Mouse (Mus musculus): Measurements from ENCODE around the gene Shc1. TPM values are rescaled to one million over a fixed set of nuclear protein-coding genes. Genes with fewer than 3 reads are reported as not detected.

Shc1 gene
- total and polyA plus RNA-seq, 3 experiments = 49.2 to 79.8 TPM; not detected in 1

DNA sequence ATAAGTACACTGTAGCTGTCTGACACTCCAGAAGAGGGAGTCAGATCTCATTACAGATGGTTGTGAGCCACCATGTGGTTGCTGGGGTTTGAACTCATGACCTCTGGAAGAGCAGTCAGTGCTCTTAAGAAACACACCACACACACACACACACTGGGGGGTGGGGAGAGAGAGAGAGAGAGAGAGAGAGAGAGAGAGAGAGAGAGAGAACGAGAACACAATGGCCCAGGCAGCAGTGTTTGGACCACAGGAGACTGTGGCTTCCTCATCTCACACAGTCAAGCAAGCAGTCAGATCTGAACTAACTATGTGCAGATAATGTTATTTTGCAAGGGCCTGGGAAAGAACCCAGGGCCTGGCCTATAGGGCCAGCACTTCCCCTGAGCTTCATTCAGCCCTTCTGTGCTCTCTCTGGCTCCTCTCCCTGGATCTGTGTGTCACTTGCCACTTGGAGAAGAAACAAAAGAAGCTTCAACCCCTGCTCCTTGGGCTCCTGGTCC, 37.6 kb downstream of the Shc1 start:
- Histone ChIP-seq H3K9ac (ENCODE audit: control insufficient read depth, low read depth, low read length, poor library complexity, severe bottlenecking) (peak overlapping the region; percentile 18; the same call in 1 of the 2 replicates), H3K9me3 (replicated peaks; ENCODE audit: insufficient read depth, low read length) (no peaks in the 10 kb centered on the region), H3K27me3 (ENCODE audit: control insufficient read depth in 1 of 2, insufficient read depth in 2 of 2, low read length in 2 of 2) (no peaks in the 10 kb centered on the region), H3K36me3 (ENCODE audit: control insufficient read depth in 1 of 2, insufficient read depth in 2 of 2, low read length in 2 of 2) (peaks cover 0 to 10% of the 10 kb centered on the region in 2 experiments; a peak in 2 of 4 replicates), H3K79me2 (ENCODE audit: control insufficient read depth, insufficient read depth, low read length, poor library complexity) (peaks cover 4% of the 10 kb centered on the region; the same call in 1 of the 2 replicates), H3K27ac (ENCODE audit: control insufficient read depth, low read depth, low read length) (no peak overlapping the region), H3K4me1 (ENCODE audit: control insufficient read depth in 1 of 2, insufficient read depth in 2 of 2, low read length in 2 of 2) (peaks cover 11 to 20% of the 10 kb centered on the region in 2 experiments), H3K4me3 (ENCODE audit: control insufficient read depth in 1 of 2, insufficient read depth in 1 of 2, low read depth in 2 of 2, low read length in 2 of 2) (no peak overlapping the region)
- TF ChIP-seq JUND (IDR thresholded peaks at IDR 0.05; ENCODE audit: low read depth, low read length) = peak; percentile 78; the same call in 1 of the 2 replicates
- TF ChIP-seq CHD1 (IDR thresholded peaks at IDR 0.05; ENCODE audit: low read depth, low read length) = no peak
- TF ChIP-seq ZNF384 (IDR thresholded peaks at IDR 0.05; ENCODE audit: low read depth, low read length) = 0 out of 2 replicates have a peak, but pooled peaks have one; percentile 28
- TF ChIP-seq POLR2A (IDR thresholded peaks at IDR 0.05; ENCODE audit: control insufficient read depth in 1 of 2, insufficient read depth in 1 of 2, low read depth in 1 of 2, low read length in 2 of 2, poor library complexity in 1 of 2) = no peak
- no peak for TF ChIP-seq MAZ (IDR thresholded peaks at IDR 0.05; ENCODE audit: low read depth, low read length)
- no peak for TF ChIP-seq BHLHE40 (IDR thresholded peaks at IDR 0.05; ENCODE audit: borderline replicate concordance, low read depth, low read length)
- TF ChIP-seq ZMIZ1 (IDR thresholded peaks at IDR 0.05; ENCODE audit: low read depth, low read length) = no peak
- TF ChIP-seq ZC3H11A (IDR thresholded peaks at IDR 0.05; ENCODE audit: low read depth, low read length) = no peak
- TF ChIP-seq MYB (IDR thresholded peaks at IDR 0.05; ENCODE audit: low read depth, low read length) = no peak
- no peak for TF ChIP-seq POLR2AphosphoS5 (IDR thresholded peaks at IDR 0.05; ENCODE audit: borderline replicate concordance, low read depth, low read length)
- no peak for TF ChIP-seq TBP (IDR thresholded peaks at IDR 0.05; ENCODE audit: low read depth, low read length)
- no peak for TF ChIP-seq NRF1 (IDR thresholded peaks at IDR 0.05; ENCODE audit: insufficient read depth, low read depth, low read length, poor library complexity, severe bottlenecking)
- TF ChIP-seq GATA1 (IDR thresholded peaks at IDR 0.05; ENCODE audit: low read depth, low read length) = no peak
- no peak for TF ChIP-seq EP300 (IDR thresholded peaks at IDR 0.05; ENCODE audit: low read depth in 1 of 2, low read length in 2 of 2)
- DNase-seq (ENCODE audit: low read depth, low spot score) = peak; percentile 64

DNA sequence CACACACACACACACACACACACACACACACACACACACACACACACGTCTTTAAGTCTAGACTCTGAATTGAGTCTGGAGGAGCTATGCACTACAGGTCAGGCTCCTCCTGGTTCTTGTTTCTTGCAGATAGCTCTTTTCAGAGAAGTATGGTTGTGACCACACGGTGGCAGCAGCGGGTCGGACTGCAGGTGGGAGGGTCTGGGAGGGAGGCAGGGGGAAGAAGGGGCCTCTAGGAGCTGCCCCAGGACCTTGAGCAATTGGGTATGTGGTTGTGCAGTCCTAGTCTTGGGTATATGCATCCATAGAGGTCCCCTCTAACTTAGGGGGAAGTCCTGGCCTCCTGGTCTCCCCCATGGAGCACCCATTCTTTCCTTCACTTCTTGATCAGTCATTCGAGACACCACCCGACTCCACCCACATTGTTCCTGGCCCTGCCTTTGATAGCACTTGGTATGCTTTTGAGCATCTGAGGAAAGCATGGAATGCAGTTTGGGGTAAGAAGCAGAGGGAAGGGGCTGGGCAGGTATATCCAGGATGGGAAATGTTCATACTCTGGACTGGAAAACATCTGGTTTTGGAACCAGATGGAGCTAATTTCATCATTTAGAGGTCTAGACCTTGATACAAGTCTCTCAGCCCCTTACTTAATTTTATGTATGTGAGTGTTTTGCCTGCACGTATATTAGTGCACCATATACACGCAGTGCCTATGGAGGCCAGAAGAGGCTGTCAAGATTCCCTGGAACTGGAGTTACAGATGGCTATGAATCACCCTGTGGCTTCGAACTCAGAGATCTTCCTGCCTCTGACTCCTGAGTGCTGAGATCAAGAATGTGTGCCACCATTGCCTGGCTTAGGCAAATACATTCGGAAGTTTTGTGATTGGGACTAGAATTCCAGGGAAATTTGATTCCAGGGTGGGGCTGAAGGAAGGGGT, 38.8 kb downstream of the Shc1 start:
- peak; percentile 95 for DNase-seq (ENCODE audit: low read depth, low spot score)
- peaks cover 0 to 10% of the 10 kb centered on the region in 2 experiments; a peak in 2 of 4 replicates for H3K36me3 ChIP-seq (ENCODE audit: control insufficient read depth in 1 of 2, insufficient read depth in 2 of 2, low read length in 2 of 2)
- peaks cover 4% of the 10 kb centered on the region; the same call in 1 of the 2 replicates for H3K79me2 ChIP-seq (ENCODE audit: control insufficient read depth, insufficient read depth, low read length, poor library complexity)
- H3K4me1 ChIP-seq (ENCODE audit: control insufficient read depth in 1 of 2, insufficient read depth in 2 of 2, low read length in 2 of 2) = peaks cover 11 to 20% of the 10 kb centered on the region in 2 experiments
- H3K9ac ChIP-seq (ENCODE audit: control insufficient read depth, low read depth, low read length, poor library complexity, severe bottlenecking) = peak overlapping the region; percentile 30; the same call in 1 of the 2 replicates
- H3K27me3 ChIP-seq (ENCODE audit: control insufficient read depth in 1 of 2, insufficient read depth in 2 of 2, low read length in 2 of 2) = no peaks in the 10 kb centered on the region
- no peak overlapping the region for H3K27ac ChIP-seq (ENCODE audit: control insufficient read depth, low read depth, low read length)
- peak overlapping the region; percentile 35 to 43 for H3K4me3 ChIP-seq (ENCODE audit: control insufficient read depth in 1 of 2, insufficient read depth in 1 of 2, low read depth in 2 of 2, low read length in 2 of 2)
- H3K9me3 ChIP-seq (replicated peaks; ENCODE audit: insufficient read depth, low read length) = no peaks in the 10 kb centered on the region
- TF ChIP-seq RAD21 (IDR thresholded peaks at IDR 0.05; ENCODE audit: low read depth, low read length) (peak; percentile 61), KAT2A (conservative IDR thresholded peaks at IDR 0.05; ENCODE audit: low read depth, low read length) (no peak), MAZ (IDR thresholded peaks at IDR 0.05; ENCODE audit: low read depth, low read length) (peak; percentile 92), MXI1 (IDR thresholded peaks at IDR 0.05; ENCODE audit: low read depth, low read length) (peak; percentile 69), ETS1 (IDR thresholded peaks at IDR 0.05; ENCODE audit: low read depth, low read length) (0 out of 2 replicates have a peak, but pooled peaks have one; percentile 5), ZC3H11A (IDR thresholded peaks at IDR 0.05; ENCODE audit: low read depth, low read length) (peak; percentile 50), CTCF (IDR thresholded peaks at IDR 0.05 in 2 of 3, conservative IDR thresholded peaks at IDR 0.05 in 1 of 3; ENCODE audit: control insufficient read depth in 1 of 3, insufficient read depth in 1 of 3, low read depth in 2 of 3, low read length in 3 of 3, poor library complexity in 1 of 3, severe bottlenecking in 1 of 3) (peak; percentile 77 to 97 (median 96)), USF2 (IDR thresholded peaks at IDR 0.05; ENCODE audit: borderline replicate concordance in 1 of 2, insufficient read depth in 1 of 2, low read depth in 1 of 2, low read length in 2 of 2) (no peak), ZKSCAN1 (IDR thresholded peaks at IDR 0.05; ENCODE audit: low read depth, low read length) (no peak), MAFK (IDR thresholded peaks at IDR 0.05; ENCODE audit: borderline replicate concordance, low read depth, low read length) (no peak), BHLHE40 (IDR thresholded peaks at IDR 0.05; ENCODE audit: borderline replicate concordance, low read depth, low read length) (no peak), MYC (IDR thresholded peaks at IDR 0.05; ENCODE audit: low read depth, low read length) (0 out of 2 replicates have a peak, but pooled peaks have one; percentile 52), CHD2 (IDR thresholded peaks at IDR 0.05; ENCODE audit: low read length) (no peak), NELFE (IDR thresholded peaks at IDR 0.05; ENCODE audit: low read depth, low read length) (peak; percentile 24; the same call in 1 of the 2 replicates), MYB (IDR thresholded peaks at IDR 0.05; ENCODE audit: low read depth, low read length) (no peak), SIN3A (IDR thresholded peaks at IDR 0.05; ENCODE audit: low read length) (peak; percentile 64; the same call in 1 of the 2 replicates), GATA1 (IDR thresholded peaks at IDR 0.05; ENCODE audit: low read depth, low read length) (no peak), POLR2AphosphoS2 (IDR thresholded peaks at IDR 0.05; ENCODE audit: low read length) (no peak), TBP (IDR thresholded peaks at IDR 0.05; ENCODE audit: low read depth, low read length) (peak; percentile 32; the same call in 1 of the 2 replicates)

Data from MEL (cell line).